ENCODE assay signal across 19 mouse cellular contexts in genomic region chr16:35966411-35967115, GRCm38 (mm10). TPM values are rescaled to one million over a fixed set of nuclear protein-coding genes. Genes with fewer than 3 reads are reported as not detected.
DNase-seq lines count a peak whose midpoint lies in the region.
"Had no signal": no experiment of that assay in that cellular context is flagged by ENCODE, and none has a peak within 500 bp of the region (broad histone marks: within the 10 kb centered on the region; RNA-seq: fewer than 3 reads in every experiment).

No protein-coding gene starts in this region.

- DNase-seq in heart, adult 11 months, result peak; percentile 61
- DNase-seq in heart, adult 8-10 months (ENCODE audit: low spot score), result no peak
- DNase-seq in ES-CJ7 (ENCODE audit: low read depth, low spot score) (peak; percentile 85), R1 (ENCODE audit: low read depth, low spot score) (peak; percentile 92)
- no peak for DNase-seq in left cerebral cortex, adult 11 months (ENCODE audit: low spot score)
- DNase-seq in urinary bladder, postnatal 4 days (ENCODE audit: low spot score in 2 of 2), result no peak
- no peak for DNase-seq in lung, postnatal 14 days
- DNase-seq: adrenal gland, adult 2 months; adrenal gland, postnatal 10 days; adrenal gland, postnatal 25 days; B cell, adult 2 months; cerebellum, adult 11 months; cerebellum, adult 18-20 months; cerebellum, adult 8-10 months; cerebellum, adult 9-11 months; cerebellum, postnatal 14 days; cerebellum, postnatal 36 days; embryo, embryonic 11 days; forebrain, postnatal 0 days had no signal

RNA-seq across cellular contexts. Expression of gene Kpna1, which starts 12.0 kb away (rescaled TPM):
- 100 to 1,000 TPM; 115 to 133 (median 122) TPM for total RNA-seq in heart, adult 8-10 months (2022)

RNA-seq across cellular contexts. Expression of gene Dtx3l, which starts 27.6 kb away (rescaled TPM):
- total RNA-seq in heart, adult 8-10 months (2022), result 10 to 100 TPM in 2 of 4 experiments, 1 to 10 TPM in 2; 8.1 to 11.3 (median 10.3) TPM

RNA-seq across cellular contexts. Expression of gene Parp9, which starts 28.3 kb away (rescaled TPM):
- total RNA-seq in heart, adult 8-10 months (2022), result 10 to 100 TPM in 2 of 4 experiments, 1 to 10 TPM in 2; 7.5 to 11.6 (median 9.8) TPM

Comparison
In these comparisons a context has a peak if more than half of its experiments do, and no peak if none do; other contexts are left out.
1. DNase-seq: peak in heart, adult 11 months (single experiment), ES-CJ7 (single experiment) and R1 (single experiment); none in heart, adult 8-10 months (single experiment), left cerebral cortex, adult 11 months (single experiment), urinary bladder, postnatal 4 days (0 of 2) and lung, postnatal 14 days (single experiment).